10 mouse cellular contexts compared by ENCODE assay signal in genomic region chr11:72569051-72569450, GRCm38 (mm10). TPM values are rescaled to one million over a fixed set of nuclear protein-coding genes. Genes with fewer than 3 reads are reported as not detected.
A peak's percentile ranks its signal among the peaks of the same experiment; 100 is the strongest.
DNase-seq lines count a peak whose midpoint lies in the region.
"Had no signal": no experiment of that assay in that cellular context is flagged by ENCODE, and none has a peak within 500 bp of the region (broad histone marks: within the 10 kb centered on the region; RNA-seq: fewer than 3 reads in every experiment).

No protein-coding gene starts in this region.

- DNase-seq in embryo, embryonic 11 days: peak; percentile 18
- no peak for DNase-seq in embryo, embryonic 10 days (ENCODE audit: low spot score)
- DNase-seq in spleen, postnatal 36 days (ENCODE audit: low spot score in 2 of 2): peak; percentile 27 to 32
- DNase-seq in spleen, postnatal 14 days (ENCODE audit: low spot score in 2 of 2): no peak
- peak; percentile 27 for DNase-seq in induced T-regulatory cell, adult 2 months (ENCODE audit: low read depth)
- peak; percentile 67 for DNase-seq in thymus, postnatal 4 days
- DNase-seq in gastrocnemius, adult 18-20 months (ENCODE audit: low spot score): no peak
- no peak for DNase-seq in cerebellum, postnatal 25 days
- DNase-seq: adrenal gland, postnatal 25 days; left cerebral cortex, postnatal 4 days had no signal

RNA-seq across cellular contexts. Expression of gene Spns3, which starts 18.7 kb away (rescaled TPM):
- total RNA-seq in gastrocnemius, adult 18-20 months (2021): under 1 TPM; 0.19 to 0.39 TPM

RNA-seq across cellular contexts. Expression of gene Ube2g1, which starts 38.0 kb away (rescaled TPM):
- total RNA-seq in gastrocnemius, adult 18-20 months (2021): 10 to 100 TPM; 81.3 to 82.5 TPM

Comparison
In these comparisons a context has a peak if more than half of its experiments do, and no peak if none do; other contexts are left out.
1. DNase-seq: peak in embryo, embryonic 11 days (single experiment), spleen, postnatal 36 days (2 of 2), induced T-regulatory cell, adult 2 months (single experiment) and thymus, postnatal 4 days (single experiment); none in embryo, embryonic 10 days (single experiment), spleen, postnatal 14 days (0 of 2), gastrocnemius, adult 18-20 months (single experiment) and cerebellum, postnatal 25 days (0 of 2).